Mouse (Mus musculus) heart, postnatal 36 days (tissue): ENCODE measurements around the gene Ltbp1. TPM values are rescaled to one million over a fixed set of nuclear protein-coding genes. Genes with fewer than 3 reads are reported as not detected.
A peak's percentile ranks its signal among the peaks of the same experiment; 100 is the strongest.
"Not testable (repeated sequence)": the region's sequence is repeated elsewhere in the genome, so short reads cannot be mapped to it uniquely, and the experiment has no call there.

ENCODE experiments used
- DNase-seq, 2 experiments: peaks; one replicate each; pipeline ENCODE4 v3.0.0; 2021 to 2022
- intact Hi-C: fragments of 180-260 bp; cut with DNase I; formaldehyde crosslinking; loops from one replicate; pipeline ENCODE4 v1.15.1; 2025
- total RNA-seq, 2 experiments: library from RNA; stranded (reverse); gene quantifications; 2 replicates each; pipeline ENCODE4 v1.2.3; 2021

Ltbp1 gene
- total RNA-seq, 2 experiments from 2014 or later = 41.1 to 46.2 TPM

- no peak for DNase-seq
- intact Hi-C loops = no loop called here
Measured at GRCm38 (mm10) chr17:75107412-75107811, 102.0 kb downstream of the Ltbp1 start.

DNA sequence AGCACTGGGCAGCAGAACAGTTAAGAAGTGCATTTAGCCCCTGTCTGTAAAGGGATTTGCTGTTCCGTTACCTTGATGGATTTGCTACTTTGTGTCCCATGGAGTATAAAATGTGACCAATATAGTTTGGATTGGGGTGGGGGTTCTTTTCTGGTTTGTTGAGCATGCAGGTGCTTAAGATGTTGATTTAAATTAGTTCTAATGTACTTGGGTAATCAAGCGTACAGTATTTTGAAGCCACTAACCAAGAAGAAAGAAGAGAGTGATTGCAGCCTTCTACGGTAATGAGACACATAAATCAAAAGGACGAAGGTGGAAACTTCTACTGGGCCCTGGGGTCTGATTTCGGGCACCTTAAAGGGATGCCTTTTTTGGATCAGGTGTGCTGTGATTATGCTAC is 102.5 kb downstream of the Ltbp1 start:
- DNase-seq = no peak
- intact Hi-C loops = no loop called here

DNA sequence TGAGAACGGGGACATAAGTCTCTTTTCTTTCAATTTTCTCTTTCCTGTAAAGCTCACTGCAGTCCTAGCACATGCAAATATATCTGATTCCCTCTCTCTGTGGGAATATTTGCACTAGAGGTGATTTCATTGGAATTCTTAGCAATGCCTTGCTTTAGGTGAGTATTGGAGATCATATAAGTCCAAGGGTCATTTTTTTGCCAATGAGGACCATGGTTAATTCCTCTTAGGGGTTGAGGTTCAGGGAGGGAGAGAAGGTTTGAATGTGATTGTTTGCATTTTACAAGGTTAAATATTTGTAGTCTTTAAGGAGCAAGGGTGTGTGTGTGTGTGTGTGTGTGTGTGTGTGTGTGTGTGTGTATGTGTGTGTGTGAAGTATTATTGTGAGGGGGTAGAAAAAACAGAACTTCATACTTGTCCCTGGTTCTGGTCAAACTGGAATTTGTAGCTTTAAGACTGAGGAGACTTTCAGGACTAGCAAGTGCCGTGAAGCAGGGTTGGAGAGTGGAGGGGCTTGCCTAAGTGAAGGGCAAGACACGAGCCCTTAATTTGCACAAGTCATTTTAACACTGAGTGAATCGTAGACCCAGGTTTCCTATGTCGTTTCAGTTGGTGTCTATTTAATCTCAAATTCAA is 103.8 kb downstream of the Ltbp1 start:
- intact Hi-C loops = no loop called here
- no peak for DNase-seq

- intact Hi-C loops = no loop called here
- DNase-seq = no peak
Measured at GRCm38 (mm10) chr17:75110252-75111205, 105.2 kb downstream of the Ltbp1 start.

- DNase-seq = no peak
- intact Hi-C loops = no loop called here
Measured at GRCm38 (mm10) chr17:75115594-75115993, 110.2 kb downstream of the Ltbp1 start.

GRCm38 (mm10) chr17:75118896-75119295 is 113.5 kb downstream of the Ltbp1 start:
- DNase-seq = no peak
- intact Hi-C loops = no loop called here

DNA sequence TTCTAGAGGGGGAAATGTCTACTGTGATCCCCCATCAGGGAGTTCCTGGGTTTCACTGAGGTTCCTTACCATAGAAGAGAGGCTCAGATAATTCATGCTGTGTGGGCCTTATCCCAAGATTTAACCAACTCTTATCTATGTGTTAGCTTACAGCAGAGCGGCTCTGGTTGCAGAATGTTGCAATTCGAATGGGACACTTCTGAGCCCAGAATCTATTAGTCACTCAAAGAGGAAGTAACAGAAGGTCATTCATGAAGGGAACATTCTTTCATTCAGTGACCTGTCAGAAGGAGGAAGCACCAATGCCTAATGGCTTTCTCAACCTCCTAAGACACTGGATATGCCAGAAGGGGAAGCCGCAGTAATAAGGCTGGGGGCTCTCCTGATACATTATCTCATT is 114.1 kb downstream of the Ltbp1 start:
- DNase-seq = no peak
- intact Hi-C loops = no loop called here

GRCm38 (mm10) chr17:75120071-75120470 is 114.7 kb downstream of the Ltbp1 start:
- no peak for DNase-seq
- intact Hi-C loops = no loop called here

GRCm38 (mm10) chr17:75122584-75123282 is 117.4 kb downstream of the Ltbp1 start:
- no peak for DNase-seq
- intact Hi-C loops = no loop called here

DNA sequence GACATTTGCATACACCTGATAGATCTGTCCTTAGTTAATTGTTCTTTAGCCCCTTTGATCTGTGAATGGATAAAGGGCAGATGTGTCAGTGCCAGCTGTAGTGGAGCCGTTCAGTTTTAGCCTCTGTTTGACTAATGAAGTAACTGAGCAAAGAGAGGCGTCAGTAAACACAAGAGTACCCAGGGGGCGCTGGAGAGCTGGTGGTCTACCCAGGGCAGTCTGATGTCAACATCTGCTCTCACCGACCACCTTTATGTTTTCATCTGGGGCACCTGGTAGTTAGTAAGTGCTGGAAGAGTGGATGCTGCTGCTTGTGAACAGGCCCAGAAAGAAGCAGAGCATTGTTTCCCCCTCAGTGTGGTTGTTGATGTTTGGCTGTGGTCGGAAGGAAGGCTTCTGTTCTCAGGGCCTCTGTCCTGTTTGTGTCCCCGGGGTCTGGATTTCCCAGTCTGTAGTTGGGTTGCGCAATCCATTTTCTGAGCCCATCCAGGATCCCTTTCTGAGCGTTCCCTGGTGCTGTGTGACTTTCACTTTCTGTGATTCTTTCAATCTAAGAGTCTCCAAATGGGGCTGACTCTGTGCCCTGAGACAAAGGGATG is 123.1 kb downstream of the Ltbp1 start:
- peak; percentile 61 to 63 for DNase-seq
- intact Hi-C loops = no loop called here

- DNase-seq = no peak
- intact Hi-C loops = no loop called here
Measured at GRCm38 (mm10) chr17:75133983-75134382, 128.6 kb downstream of the Ltbp1 start.

DNA sequence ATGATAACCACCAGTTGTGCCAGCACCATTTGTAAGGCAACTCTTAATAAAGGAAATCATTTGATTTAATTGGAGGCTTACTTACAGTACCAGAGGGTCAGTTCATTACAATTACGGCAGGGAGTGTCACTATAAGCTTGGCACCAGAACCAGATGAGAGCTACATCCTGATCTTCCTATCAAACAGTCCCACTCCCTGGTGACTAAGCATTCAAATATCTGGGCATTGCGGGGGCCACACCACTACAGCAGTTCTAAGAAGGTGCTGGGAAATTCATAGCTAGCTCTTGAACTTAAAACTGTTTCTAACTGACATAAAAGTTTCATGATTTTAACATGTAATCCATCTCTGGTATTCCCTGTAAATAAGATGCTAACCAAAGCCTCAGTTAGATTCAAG is 134.4 kb downstream of the Ltbp1 start:
- intact Hi-C loops = no loop called here
- no peak for DNase-seq

GRCm38 (mm10) chr17:75142845-75143244 is 137.5 kb downstream of the Ltbp1 start:
- DNase-seq, intact Hi-C loops: not testable (repeated sequence)

DNA sequence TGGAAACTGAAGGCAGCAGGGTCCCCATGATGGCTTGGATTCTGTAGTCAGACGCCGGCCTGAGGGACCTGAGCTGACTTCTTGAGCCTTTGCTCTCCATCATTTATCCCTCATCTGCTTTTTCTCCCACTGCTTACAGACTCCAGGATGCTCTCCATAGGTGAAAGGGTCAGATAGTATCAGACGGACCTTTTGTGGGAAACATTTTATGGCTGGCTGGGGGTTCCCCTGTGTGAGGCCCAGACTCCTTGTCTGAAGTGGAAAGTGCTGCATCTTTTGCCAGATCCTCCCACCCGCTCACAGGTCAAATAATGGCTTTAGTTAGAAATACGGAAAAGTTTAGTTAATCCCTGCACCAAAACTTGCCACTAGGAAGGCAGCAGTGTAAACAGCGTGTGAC is 138.6 kb downstream of the Ltbp1 start:
- no peak for DNase-seq
- intact Hi-C loops = no loop called here

GRCm38 (mm10) chr17:75147218-75147617 is 141.8 kb downstream of the Ltbp1 start:
- intact Hi-C loops = no loop called here
- DNase-seq = no peak

DNA sequence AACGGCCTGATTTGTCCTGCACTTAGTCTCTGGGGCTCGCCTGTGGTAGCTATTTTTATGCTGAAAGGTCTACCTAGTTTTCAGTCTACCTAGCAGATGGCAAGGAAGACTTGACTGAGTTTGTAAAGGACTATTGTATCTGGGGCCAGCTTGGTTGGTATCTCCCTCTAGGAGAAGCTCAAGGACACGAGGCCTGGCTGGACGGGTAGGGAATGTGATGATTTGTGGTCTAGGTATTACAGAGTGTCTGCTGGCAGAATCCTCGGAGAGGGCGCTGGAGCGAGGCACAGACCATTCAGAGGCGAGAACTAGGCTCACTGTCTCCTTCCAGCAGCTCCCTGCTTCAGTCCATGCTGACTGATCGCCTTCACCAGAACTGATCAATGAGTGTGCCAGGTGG is 146.4 kb downstream of the Ltbp1 start:
- DNase-seq = peak; percentile 11 to 32
- intact Hi-C loops = no loop called here

- DNase-seq = no peak
- intact Hi-C loops = no loop called here
Measured at GRCm38 (mm10) chr17:75153088-75153487, 147.7 kb downstream of the Ltbp1 start.

DNA sequence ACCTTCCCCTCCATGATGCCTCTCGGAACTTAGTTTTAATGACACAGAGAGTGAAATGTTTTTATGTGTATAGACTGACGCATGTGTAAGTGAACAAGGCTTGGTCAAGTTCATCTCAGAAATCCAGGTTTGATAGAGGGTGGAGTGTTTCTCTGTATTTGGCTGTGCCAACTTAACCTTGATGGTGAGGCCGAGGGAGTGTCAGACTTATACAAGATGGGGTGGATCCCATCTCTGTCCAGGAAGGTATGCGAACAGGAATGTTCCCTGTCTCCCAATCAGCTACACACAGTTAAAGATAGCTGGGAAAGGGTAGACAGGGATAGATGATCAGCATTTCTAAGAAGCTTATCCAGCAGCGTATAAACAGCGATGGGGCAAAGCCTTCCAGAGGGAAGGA is 153.0 kb downstream of the Ltbp1 start:
- intact Hi-C loops = no loop called here

GRCm38 (mm10) chr17:75159066-75159787 is 153.9 kb downstream of the Ltbp1 start:
- no peak for DNase-seq
- intact Hi-C loops = no loop called here

More for the DNA sequence above, 153.0 kb downstream of the Ltbp1 start:
- DNase-seq = no peak

DNA sequence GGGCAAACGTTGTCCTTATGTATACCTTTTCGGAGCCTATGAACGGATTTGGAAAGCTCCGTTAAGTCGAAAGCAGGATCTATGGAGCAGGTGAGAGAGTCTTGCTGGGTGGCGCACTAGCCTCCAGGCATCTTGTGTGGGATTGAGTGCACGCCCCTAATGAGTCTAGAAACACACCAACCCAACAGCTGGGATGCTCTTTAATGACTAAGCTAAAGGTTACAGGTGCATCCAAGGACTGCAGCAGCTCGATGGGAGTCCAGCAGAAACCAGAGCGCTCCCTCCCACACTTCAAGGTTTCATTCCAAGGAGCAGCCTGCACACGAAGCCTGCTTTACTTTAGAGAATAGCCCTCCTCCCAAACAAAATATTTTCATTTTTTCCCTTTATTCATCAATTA is 155.7 kb downstream of the Ltbp1 start:
- intact Hi-C loops = no loop called here
- no peak for DNase-seq
